Mouse (Mus musculus) megakaryocyte, embryonic 14.5 days (primary cell): ENCODE measurements at regions not wholly inside any gene's neighbourhood (a gene's known extent, or its start where the extent isn't known, plus 50 kb on each side); places are given as distances from the start of the nearest gene placed in this dataset.

Experiments used
- FLI1 ChIP-seq: IDR thresholded peaks from 2 replicates; pipeline ENCODE4 v1.6.1; 2012; ENCODE audit warnings: low read length, inconsistent platforms, mixed read lengths
- GATA1 ChIP-seq: IDR thresholded peaks from 3 replicates; pipeline ENCODE4 v1.6.1; 2012; ENCODE audit warnings: mixed read lengths, low read length, inconsistent platforms, borderline replicate concordance

- TF ChIP-seq GATA1: no peak
- TF ChIP-seq FLI1: no peak
Measured at GRCm38 (mm10) chr10:45982731-45983274, 405.2 kb downstream of the Hace1 start.
